Mouse (Mus musculus) embryonic fibroblast, embryonic 13.5 days (primary cell): ENCODE measurements around the gene Ackr1.

Experiments used
- CTCF ChIP-seq: IDR thresholded peaks from 2 replicates; pipeline ENCODE4 v1.5.1; 2011; ENCODE audit warnings: mild to moderate bottlenecking, control low read depth, low read length, moderate library complexity, borderline replicate concordance; ENCODE audit not compliant: insufficient read depth
- POLR2A ChIP-seq: IDR thresholded peaks from 2 replicates; pipeline ENCODE4 v1.6.1; 2011; ENCODE audit warnings: low read depth, mild to moderate bottlenecking, control low read depth, low read length, moderate library complexity

DNA sequence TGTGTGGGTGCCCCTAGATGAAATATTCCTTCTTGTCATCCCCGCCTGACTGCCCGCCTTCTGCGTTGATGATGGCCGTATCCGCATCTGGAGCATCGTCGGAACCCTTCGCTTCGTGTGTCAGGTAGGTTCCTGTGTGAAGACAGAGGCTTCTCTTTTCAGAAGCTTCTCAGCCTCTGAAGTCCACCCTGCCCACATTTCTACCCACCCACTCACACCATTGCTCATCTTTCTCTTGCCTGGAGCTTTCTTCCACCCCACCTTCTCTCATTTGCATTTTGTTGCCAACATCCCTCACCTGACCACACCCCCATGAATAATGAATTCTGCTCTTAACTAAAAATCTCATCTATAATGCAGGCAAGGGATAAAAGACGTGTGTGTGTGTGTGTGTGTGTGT, 3.5 kb upstream of the Ackr1 start:
- TF ChIP-seq CTCF = no peak
- TF ChIP-seq POLR2A = no peak
